Mouse (Mus musculus) CH12.LX (cell line): ENCODE measurements around the gene Zfp36l1. TPM values are rescaled to one million over a fixed set of nuclear protein-coding genes. Genes with fewer than 3 reads are reported as not detected.

Experiments
- DNase-seq: peaks from one replicate; pipeline ENCODE4 v3.0.0-alpha.2; 2013; ENCODE audit errors: extremely low read depth
- H3K27ac ChIP-seq: 2 replicates; pipeline ENCODE4 v1.5.1; 2012; ENCODE audit warnings: low read depth, mild to moderate bottlenecking, control low read depth, moderate library complexity; ENCODE audit not compliant: insufficient read depth
- H3K27me3 ChIP-seq: replicated peaks from 2 replicates; pipeline ENCODE3; 2012; ENCODE audit warnings: inconsistent platforms
- H3K36me3 ChIP-seq, 2 experiments: replicated peaks in 1 of 2; 2 replicates each; pipeline versions ENCODE3 to v1.6.1; 2012; ENCODE audit warnings: inconsistent platforms in 1 of 2, low read length in 1 of 2, mild to moderate bottlenecking in 1 of 2, mixed read lengths in 1 of 2, moderate library complexity in 1 of 2; ENCODE audit not compliant: control insufficient read depth in 1 of 2, insufficient read depth in 1 of 2
- H3K4me1 ChIP-seq, 2 experiments: 2 replicates each; pipeline ENCODE4 v1.6.1; 2012; ENCODE audit warnings: inconsistent platforms in 1 of 2, moderate library complexity in 1 of 2; ENCODE audit not compliant: insufficient read depth in 2 of 2, control insufficient read depth in 1 of 2
- H3K4me2 ChIP-seq: 2 replicates; pipeline ENCODE4 v1.6.1; 2012; ENCODE audit warnings: low read depth, mild to moderate bottlenecking, control low read depth; ENCODE audit not compliant: poor library complexity, insufficient read depth, severe bottlenecking
- H3K4me3 ChIP-seq, 3 experiments: fragments of 150-350 bp in 1 of 3; sonication (generic) in 1 of 3; replicated peaks in 1 of 3; 2 replicates each; pipeline versions ENCODE3 to v1.5.1; 2011 to 2012; ENCODE audit warnings: low read depth in 2 of 3, low read length in 2 of 3, mild to moderate bottlenecking in 2 of 3, moderate library complexity in 2 of 3, control low read depth in 1 of 3, improper control_type of control experiment in 1 of 3, inconsistent platforms in 1 of 3, mixed read lengths in 1 of 3; ENCODE audit not compliant: poor library complexity in 1 of 3
- H3K79me2 ChIP-seq: replicated peaks from 2 replicates; pipeline ENCODE4 v1.6.1; 2012; ENCODE audit warnings: mild to moderate bottlenecking, moderate library complexity; ENCODE audit not compliant: control insufficient read depth, poor library complexity, insufficient read depth, severe bottlenecking; ENCODE audit errors: extremely low read depth
- H3K9ac ChIP-seq: 2 replicates; pipeline ENCODE4 v1.6.1; 2012; ENCODE audit warnings: low read depth, mild to moderate bottlenecking, control low read depth, moderate library complexity; ENCODE audit not compliant: insufficient read depth
- H3K9me3 ChIP-seq: replicated peaks from 2 replicates; pipeline ENCODE3; 2012; ENCODE audit warnings: low read length, inconsistent platforms, mixed read lengths
- EP300 ChIP-seq: IDR thresholded peaks from 2 replicates; pipeline ENCODE4 v1.6.1; 2011; ENCODE audit warnings: low read length, improper control_type of control experiment
- HCFC1 ChIP-seq: IDR thresholded peaks from 2 replicates; pipeline ENCODE4 v1.6.1; 2012; ENCODE audit warnings: low read depth, mild to moderate bottlenecking, inconsistent platforms, low read length, improper control_type of control experiment
- MAX ChIP-seq: IDR thresholded peaks from 2 replicates; pipeline ENCODE4 v1.6.1; 2011; ENCODE audit warnings: low read length, improper control_type of control experiment
- MEF2A ChIP-seq: IDR thresholded peaks from 2 replicates; pipeline ENCODE4 v1.6.1; 2014; ENCODE audit warnings: low read depth, mild to moderate bottlenecking, inconsistent platforms, low read length, improper control_type of control experiment, borderline replicate concordance
- MXI1 ChIP-seq: IDR thresholded peaks from 2 replicates; pipeline ENCODE4 v1.6.1; 2011; ENCODE audit warnings: mild to moderate bottlenecking, low read depth, low read length, improper control_type of control experiment
- MYC ChIP-seq: IDR thresholded peaks from 2 replicates; pipeline ENCODE4 v1.6.1; 2011; ENCODE audit warnings: low read depth, mild to moderate bottlenecking, improper control_type of control experiment, low read length
- NRF1 ChIP-seq: IDR thresholded peaks from 2 replicates; pipeline ENCODE4 v1.6.1; 2014; ENCODE audit warnings: low read depth, mild to moderate bottlenecking, inconsistent platforms, low read length, improper control_type of control experiment, moderate library complexity
- POLR2A ChIP-seq: IDR thresholded peaks from 2 replicates; pipeline ENCODE4 v1.6.1; 2011; ENCODE audit warnings: low read depth, mild to moderate bottlenecking, improper control_type of control experiment, low read length
- RAD21 ChIP-seq: IDR thresholded peaks from 2 replicates; pipeline ENCODE4 v1.6.1; 2011; ENCODE audit warnings: low read depth, mild to moderate bottlenecking, low read length, improper control_type of control experiment, moderate library complexity
- SIN3A ChIP-seq: IDR thresholded peaks from 2 replicates; pipeline ENCODE4 v1.6.1; 2012; ENCODE audit warnings: low read length, improper control_type of control experiment, inconsistent platforms
- SMC3 ChIP-seq: IDR thresholded peaks from 2 replicates; pipeline ENCODE4 v1.6.1; 2011; ENCODE audit warnings: low read depth, low read length, improper control_type of control experiment
- TBP ChIP-seq: conservative IDR thresholded peaks from 2 replicates; pipeline ENCODE4 v1.6.1; 2011; ENCODE audit warnings: low read depth, low read length, improper control_type of control experiment
- TCF12 ChIP-seq: IDR thresholded peaks from 2 replicates; pipeline ENCODE4 v1.6.1; 2014; ENCODE audit warnings: low read depth, mild to moderate bottlenecking, inconsistent platforms, low read length, improper control_type of control experiment
- UBTF ChIP-seq: IDR thresholded peaks from 2 replicates; pipeline ENCODE4 v1.6.1; 2012; ENCODE audit warnings: low read depth, mild to moderate bottlenecking, inconsistent platforms, low read length, improper control_type of control experiment, moderate library complexity
- ZC3H11A ChIP-seq: IDR thresholded peaks from 2 replicates; pipeline ENCODE4 v1.6.1; 2012; ENCODE audit warnings: low read depth, mild to moderate bottlenecking, inconsistent platforms, low read length, improper control_type of control experiment
- ZKSCAN1 ChIP-seq: IDR thresholded peaks from 2 replicates; pipeline ENCODE4 v1.6.1; 2012; ENCODE audit warnings: low read depth, inconsistent platforms, low read length, improper control_type of control experiment, borderline replicate concordance
- ZNF384 ChIP-seq: IDR thresholded peaks from 2 replicates; pipeline ENCODE4 v1.6.1; 2012; ENCODE audit warnings: low read depth, low read length, improper control_type of control experiment, inconsistent platforms
- dilution Hi-C: fragments of 300-500 bp; cut with MboI; formaldehyde crosslinking; loops from 2 replicates; pipeline ENCODE4 v1.14.3; 2020; ENCODE audit warnings: low sequenced_read_pairs; ENCODE audit not compliant: extremely low pct_unique_long_range_greater_than_20kb, extremely low pct_ligation_motif_present
- in situ Hi-C: fragments of 300-500 bp; cut with MboI; formaldehyde crosslinking; loops from 3 replicates; pipeline ENCODE4 v1.14.3; 2019; ENCODE audit warnings: low sequenced_read_pairs, low pct_ligation_motif_present, low pct_unique_long_range_greater_than_20kb, mixed read lengths
- polyA plus RNA-seq: library from polyadenylated mRNA; unstranded; fragments of >175 nt; gene quantifications from 2 replicates; pipeline ENCODE4 v1.2.1, GENCODE M21; 2012; ENCODE audit warnings: low read depth; ENCODE audit not compliant: insufficient read length
- total RNA-seq, 2 experiments: library from RNA; depleted of rRNA; stranded (reverse); fragments of 300-350 nt in 1 of 2; fragments of >200 nt in 1 of 2; gene quantifications; 2 replicates each; pipeline ENCODE4 v1.2.3; 2012 to 2014

The Zfp36l1 gene
- total and polyA plus RNA-seq, 3 experiments: 32.7 to 192 (median 50.7) TPM

- DNase-seq: no peak
- no peak overlapping the region for H3K27ac ChIP-seq
- in situ Hi-C loops: loop anchor here (10.0 to 25.0 kb wide), 2 partner anchors 281 to 514 kb away; no protein-coding TSS in a partner anchor
- H3K4me1 ChIP-seq: peaks cover 16 to 65% of the 10 kb centered on the region in 2 experiments
- peaks cover 11% of the 10 kb centered on the region for H3K9me3 ChIP-seq
- dilution Hi-C loops: no loop called here
- peaks cover 34% of the 10 kb centered on the region for H3K79me2 ChIP-seq
- H3K4me3 ChIP-seq: no peak overlapping the region
- TF ChIP-seq MEF2A: no peak
- TF ChIP-seq EP300: no peak
- no peak for TF ChIP-seq SIN3A
- no peak for TF ChIP-seq TCF12
- no peak for TF ChIP-seq MAX
- TF ChIP-seq UBTF: no peak
- TF ChIP-seq MXI1: no peak
- TF ChIP-seq HCFC1: no peak
- TF ChIP-seq SMC3: no peak
- TF ChIP-seq ZKSCAN1: no peak
- TF ChIP-seq POLR2A: no peak
- TF ChIP-seq RAD21: no peak
- no peak for TF ChIP-seq ZNF384
- TF ChIP-seq MYC: no peak
- TF ChIP-seq ZC3H11A: no peak
- TF ChIP-seq, all 38 proteins: peak for 0
- Histone ChIP-seq H3K4me2 (no peak overlapping the region), H3K27me3 (no peaks in the 10 kb centered on the region), H3K36me3 (peaks cover 20 to 47% of the 10 kb centered on the region in 2 experiments), H3K9ac (no peak overlapping the region)
These were observed 5.8 kb upstream of the Zfp36l1 start for GRCm38 (mm10) chr12:80118588-80118987.

- DNase-seq: peak; percentile 46
- peak overlapping the region; percentile 94 for H3K9ac ChIP-seq
- dilution Hi-C loops: no loop called here
- TF ChIP-seq POLR2A: peak; percentile 61
- no peak for TF ChIP-seq NRF1
- peak; percentile 64; the same call in 1 of the 2 replicates for TF ChIP-seq TBP
- H3K4me1 ChIP-seq: peaks cover 9 to 44% of the 10 kb centered on the region in 2 experiments; a peak in 3 of 4 replicates
- H3K36me3 ChIP-seq: peaks cover 14 to 36% of the 10 kb centered on the region in 2 experiments
- peak overlapping the region; percentile 81 for H3K27ac ChIP-seq
- peak overlapping the region; percentile 88 for H3K4me2 ChIP-seq
- peak overlapping the region; percentile 68 to 77 (median 70) for H3K4me3 ChIP-seq
- H3K27me3 ChIP-seq: no peaks in the 10 kb centered on the region
- H3K9me3 ChIP-seq: peaks cover 11% of the 10 kb centered on the region
- H3K79me2 ChIP-seq: peaks cover 41% of the 10 kb centered on the region
- in situ Hi-C loops: loop anchor here (10.0 to 25.0 kb wide), 2 partner anchors 279 to 512 kb away; no protein-coding TSS in a partner anchor
These were observed 3.6 kb upstream of the Zfp36l1 start for GRCm38 (mm10) chr12:80116206-80117112.
